Mouse (Mus musculus) retina, embryonic 14.5 days (tissue): ENCODE data around the gene Abcb9.

ENCODE experiments used
- DNase-seq: peaks from one replicate; pipeline ENCODE4 v3.0.0-alpha.2; 2015; ENCODE audit warnings: low spot score

Abcb9 gene

GRCm38 (mm10) chr5:124031068-124031955 lies 64.3 kb downstream of the Abcb9 start:
- no peak for DNase-seq

GRCm38 (mm10) chr5:124030386-124031067 lies 65.1 kb downstream of the Abcb9 start:
- DNase-seq: no peak

- DNase-seq: no peak
Measured at GRCm38 (mm10) chr5:124029220-124030035, 66.2 kb downstream of the Abcb9 start.

GRCm38 (mm10) chr5:124028680-124029079 lies 66.9 kb downstream of the Abcb9 start:
- DNase-seq: no peak

GRCm38 (mm10) chr5:124027702-124028470 lies 67.7 kb downstream of the Abcb9 start:
- no peak for DNase-seq

- peak; percentile 55 for DNase-seq
Measured at GRCm38 (mm10) chr5:124026568-124026967, 69.0 kb downstream of the Abcb9 start.

- no peak for DNase-seq
Measured at GRCm38 (mm10) chr5:124025587-124026441, 69.8 kb downstream of the Abcb9 start.

- no peak for DNase-seq
Measured at GRCm38 (mm10) chr5:124025146-124025545, 70.5 kb downstream of the Abcb9 start.

GRCm38 (mm10) chr5:124024677-124025076 lies 70.9 kb downstream of the Abcb9 start:
- peak; percentile 86 for DNase-seq

- no peak for DNase-seq
Measured at GRCm38 (mm10) chr5:124022365-124022764, 73.2 kb downstream of the Abcb9 start.

- peak; percentile 76 for DNase-seq
Measured at GRCm38 (mm10) chr5:124021701-124022100, 73.9 kb downstream of the Abcb9 start.

- DNase-seq: no peak
Measured at GRCm38 (mm10) chr5:124021148-124021547, 74.5 kb downstream of the Abcb9 start.

GRCm38 (mm10) chr5:124019348-124020216 lies 76.0 kb downstream of the Abcb9 start:
- no peak for DNase-seq

- DNase-seq: no peak
Measured at GRCm38 (mm10) chr5:124018651-124019050, 76.9 kb downstream of the Abcb9 start.

- DNase-seq: no peak
Measured at GRCm38 (mm10) chr5:124017941-124018340, 77.7 kb downstream of the Abcb9 start.

GRCm38 (mm10) chr5:124016291-124016821 lies 79.2 kb downstream of the Abcb9 start:
- DNase-seq: no peak

GRCm38 (mm10) chr5:124015727-124016126 lies 79.9 kb downstream of the Abcb9 start:
- DNase-seq: no peak

GRCm38 (mm10) chr5:124014791-124015251 lies 80.8 kb downstream of the Abcb9 start:
- peak; percentile 48 for DNase-seq

GRCm38 (mm10) chr5:124014180-124014579 lies 81.4 kb downstream of the Abcb9 start:
- no peak for DNase-seq
